Mouse (Mus musculus): ENCODE data around the gene Fgfr2. TPM values are rescaled to one million over a fixed set of nuclear protein-coding genes. Genes with fewer than 3 reads are reported as not detected.
"Not testable (repeated sequence)": the region's sequence is repeated elsewhere in the genome, so short reads cannot be mapped to it uniquely, and the experiment has no call there.

Gene Fgfr2
- polyA plus RNA-seq, 1 experiment from 2014 or later = 137 TPM

DNA sequence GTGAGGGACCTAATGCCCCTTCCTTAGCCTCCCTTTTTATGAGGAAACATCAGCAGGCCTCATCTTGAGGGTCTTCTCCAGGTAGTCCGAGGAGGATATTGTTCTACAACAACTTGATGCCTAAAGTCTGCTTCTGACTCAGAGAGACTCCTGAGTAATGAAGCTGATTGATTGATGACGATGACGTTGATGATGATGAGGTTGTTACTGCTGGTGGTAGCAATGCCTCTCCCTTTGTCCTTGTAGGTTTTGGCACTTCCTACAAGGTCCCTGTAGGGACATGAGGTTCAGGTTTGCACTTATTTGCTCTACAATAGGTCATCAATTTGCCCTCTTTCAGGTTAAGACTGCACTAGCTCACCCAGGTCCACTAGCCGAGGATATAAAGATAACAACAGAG is 2977.9 kb downstream of the Fgfr2 start:
- Histone ChIP-seq H3K4me2 (replicated peaks) (no peak overlapping the region), H3K36me3 (no peaks in the 10 kb centered on the region), H3K27me3 (no peaks in the 10 kb centered on the region), H3K4me3 (replicated peaks) (no peak overlapping the region), H3K9ac (no peak overlapping the region), H3K4me1 (peaks cover 8% of the 10 kb centered on the region), H3K27ac (replicated peaks) (no peak overlapping the region), H3K9me3 (replicated peaks) (no peaks in the 10 kb centered on the region)
- 92% methylated on average over 4 of the region's 4 CpGs for WGBS
- no peak for ATAC-seq (ENCODE audit: insufficient number of reproducible peaks, low FRiP score, low TSS enrichment, low read depth)

DNA sequence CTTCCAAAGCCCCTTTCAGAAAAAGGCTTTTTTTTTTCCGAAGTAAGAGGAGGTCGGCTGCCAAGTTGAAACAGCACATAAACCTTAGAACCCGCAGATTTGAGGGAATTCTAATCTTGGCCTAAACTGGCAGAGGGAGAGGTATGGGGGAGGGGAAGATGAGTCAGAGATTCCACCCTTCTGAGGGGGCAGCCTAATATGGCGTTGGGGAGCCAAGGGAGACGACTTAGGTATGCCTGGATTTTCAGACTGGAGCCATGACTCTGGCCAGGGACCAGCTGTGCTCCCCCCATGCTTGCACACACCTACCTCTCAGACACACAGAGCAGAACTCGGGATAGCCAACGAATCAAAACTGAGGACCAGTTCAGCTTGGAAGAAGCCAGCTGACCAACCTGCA is 2979.8 kb downstream of the Fgfr2 start:
- Histone ChIP-seq H3K27me3 (no peaks in the 10 kb centered on the region), H3K9me3 (replicated peaks) (no peaks in the 10 kb centered on the region), H3K36me3 (no peaks in the 10 kb centered on the region), H3K4me3 (replicated peaks) (no peak overlapping the region), H3K9ac (no peak overlapping the region), H3K4me2 (replicated peaks) (no peak overlapping the region), H3K27ac (replicated peaks) (no peak overlapping the region), H3K4me1 (peaks cover 8% of the 10 kb centered on the region)
- no peak for ATAC-seq (ENCODE audit: insufficient number of reproducible peaks, low FRiP score, low TSS enrichment, low read depth)
- 51% methylated on average over 7 of the region's 7 CpGs for WGBS

DNA sequence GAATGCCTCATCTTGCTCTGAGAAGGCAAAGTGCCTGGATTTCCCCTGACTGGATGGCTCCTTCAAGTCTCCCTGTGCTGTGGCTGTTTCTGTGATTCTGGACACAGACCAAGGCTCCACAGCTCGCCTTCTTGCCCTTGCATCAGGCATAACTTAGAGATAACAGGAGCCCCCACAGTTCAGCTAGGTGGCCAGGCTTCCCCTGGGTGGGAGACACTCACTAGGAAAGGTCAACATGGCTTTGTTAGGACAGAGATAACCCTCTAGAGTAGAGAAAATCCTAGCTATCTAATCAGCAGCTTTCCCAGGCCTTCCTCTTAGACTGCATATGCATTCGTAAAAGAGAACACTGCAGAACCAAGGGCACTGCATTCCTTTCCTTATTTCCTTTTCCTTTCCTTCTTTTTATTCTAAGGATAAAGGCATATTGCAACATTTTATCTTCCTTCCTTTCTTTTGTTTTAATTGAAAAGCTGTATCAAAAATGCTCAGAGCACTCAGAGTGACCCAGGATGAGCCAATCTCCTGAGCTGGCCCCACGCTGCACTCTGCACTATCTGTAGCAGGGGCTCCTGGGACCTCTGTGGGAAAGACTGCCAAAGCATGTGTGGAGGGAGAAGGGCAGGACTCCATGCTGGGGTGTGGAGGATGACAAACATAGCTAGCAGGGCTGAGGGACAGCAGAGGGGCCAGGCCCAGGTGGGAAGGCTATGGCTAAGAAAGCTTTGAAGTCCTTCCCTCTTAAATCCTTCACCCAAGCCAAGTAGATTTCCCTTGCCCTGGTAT is 2981.9 kb downstream of the Fgfr2 start:
- Histone ChIP-seq H3K4me2 (replicated peaks) (no peak overlapping the region), H3K27me3 (no peaks in the 10 kb centered on the region), H3K4me1 (peaks cover 8% of the 10 kb centered on the region), H3K36me3 (no peaks in the 10 kb centered on the region), H3K9me3 (replicated peaks) (no peaks in the 10 kb centered on the region), H3K9ac (no peak overlapping the region), H3K27ac (replicated peaks) (no peak overlapping the region), H3K4me3 (replicated peaks) (no peak overlapping the region)
- 82% methylated on average over 3 of the region's 3 CpGs for WGBS
- no peak for ATAC-seq (ENCODE audit: insufficient number of reproducible peaks, low FRiP score, low TSS enrichment, low read depth)

DNA sequence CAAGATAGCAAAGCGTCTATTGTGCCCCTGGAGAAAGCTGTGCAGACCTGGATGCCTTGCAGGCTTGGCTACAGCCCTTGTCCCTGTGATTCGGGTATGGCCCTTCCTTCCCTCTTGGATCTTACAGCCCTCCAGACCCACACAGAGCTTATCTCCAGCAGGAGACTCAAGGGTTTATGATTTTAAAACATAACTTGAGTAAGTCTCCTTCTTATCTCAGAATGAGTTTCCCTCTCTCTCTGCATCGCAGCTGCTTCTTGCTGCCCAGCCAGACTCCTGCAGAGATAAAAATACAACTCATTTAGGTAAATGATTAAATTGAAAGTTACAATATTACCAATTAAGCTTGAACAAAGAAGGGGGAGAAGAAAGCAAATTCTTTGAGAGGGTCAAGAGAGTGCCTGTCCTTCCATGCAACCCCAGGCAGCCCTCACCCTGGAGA is 2988.2 kb downstream of the Fgfr2 start:
- Histone ChIP-seq H3K27me3 (no peaks in the 10 kb centered on the region), H3K36me3 (no peaks in the 10 kb centered on the region), H3K9me3 (replicated peaks) (no peaks in the 10 kb centered on the region), H3K27ac (replicated peaks) (no peak overlapping the region), H3K9ac (no peak overlapping the region), H3K4me2 (replicated peaks) (no peak overlapping the region), H3K4me3 (replicated peaks) (no peak overlapping the region), H3K4me1 (peaks cover 6% of the 10 kb centered on the region; the same call in 1 of the 2 replicates)
- ATAC-seq (ENCODE audit: insufficient number of reproducible peaks, low FRiP score, low TSS enrichment, low read depth) = no peak
- WGBS = 73% methylated on average over 3 of the region's 3 CpGs

DNA sequence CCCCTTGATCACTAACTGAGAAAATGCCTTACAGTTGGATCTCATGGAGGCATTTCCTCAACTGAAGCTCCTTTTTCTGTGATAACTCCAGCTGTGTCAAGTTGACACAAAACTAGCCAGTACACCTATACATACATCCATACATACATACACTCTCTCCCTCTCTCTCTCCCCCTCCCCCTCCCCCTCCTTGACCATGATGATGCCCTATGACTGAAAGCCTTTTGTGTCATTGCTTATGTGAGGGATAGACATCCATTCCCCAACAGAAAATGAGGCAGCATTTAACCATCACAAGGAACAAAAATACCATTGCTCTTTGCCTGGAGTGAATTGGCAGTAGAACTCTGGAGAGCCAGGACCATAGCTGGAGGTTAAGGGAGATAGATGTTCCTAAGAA is 2988.7 kb downstream of the Fgfr2 start:
- H3K27ac ChIP-seq (replicated peaks); ATAC-seq (ENCODE audit: insufficient number of reproducible peaks, low FRiP score, low TSS enrichment, low read depth): not testable (repeated sequence)

DNA sequence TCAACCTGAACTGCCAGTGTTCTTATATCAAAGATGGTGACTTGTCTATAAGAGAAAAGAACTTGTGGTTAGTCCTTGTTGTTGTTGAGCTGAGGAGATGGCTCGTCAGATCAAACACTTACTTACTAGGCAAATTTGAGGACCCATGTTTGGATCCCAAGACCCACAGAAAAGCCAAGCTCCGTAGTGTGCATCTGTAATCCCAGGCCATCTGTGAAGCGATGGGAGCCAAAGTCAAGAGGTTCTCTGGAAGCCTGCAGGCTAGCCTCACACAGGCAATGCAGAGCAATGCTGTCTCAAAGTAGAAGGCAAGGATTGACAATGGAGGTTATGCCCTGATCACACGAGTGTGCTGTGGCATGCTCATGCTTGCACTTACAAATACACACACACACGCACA is 2992.9 kb downstream of the Fgfr2 start:
- ATAC-seq (ENCODE audit: insufficient number of reproducible peaks, low FRiP score, low TSS enrichment, low read depth) = no peak
- H3K9me3 ChIP-seq (replicated peaks) = no peaks in the 10 kb centered on the region
- H3K36me3 ChIP-seq = no peaks in the 10 kb centered on the region
- WGBS = 76% methylated on average over 5 of the region's 5 CpGs
- H3K27me3 ChIP-seq = no peaks in the 10 kb centered on the region
- no peak overlapping the region for H3K9ac ChIP-seq
- no peak overlapping the region for H3K4me3 ChIP-seq (replicated peaks)
- H3K27ac ChIP-seq (replicated peaks) = no peak overlapping the region
- H3K4me2 ChIP-seq (replicated peaks) = 0 out of 2 replicates have a peak overlapping the region, but pooled peaks have one; percentile 8
- H3K4me1 ChIP-seq = peaks cover 23% of the 10 kb centered on the region

More for the DNA sequence above, 2988.7 kb downstream of the Fgfr2 start:
- H3K36me3 ChIP-seq; H3K4me3 ChIP-seq (replicated peaks); H3K4me2 ChIP-seq (replicated peaks); H3K9me3 ChIP-seq (replicated peaks); H3K27me3 ChIP-seq; H3K9ac ChIP-seq; H3K4me1 ChIP-seq: not testable (repeated sequence)

DNA sequence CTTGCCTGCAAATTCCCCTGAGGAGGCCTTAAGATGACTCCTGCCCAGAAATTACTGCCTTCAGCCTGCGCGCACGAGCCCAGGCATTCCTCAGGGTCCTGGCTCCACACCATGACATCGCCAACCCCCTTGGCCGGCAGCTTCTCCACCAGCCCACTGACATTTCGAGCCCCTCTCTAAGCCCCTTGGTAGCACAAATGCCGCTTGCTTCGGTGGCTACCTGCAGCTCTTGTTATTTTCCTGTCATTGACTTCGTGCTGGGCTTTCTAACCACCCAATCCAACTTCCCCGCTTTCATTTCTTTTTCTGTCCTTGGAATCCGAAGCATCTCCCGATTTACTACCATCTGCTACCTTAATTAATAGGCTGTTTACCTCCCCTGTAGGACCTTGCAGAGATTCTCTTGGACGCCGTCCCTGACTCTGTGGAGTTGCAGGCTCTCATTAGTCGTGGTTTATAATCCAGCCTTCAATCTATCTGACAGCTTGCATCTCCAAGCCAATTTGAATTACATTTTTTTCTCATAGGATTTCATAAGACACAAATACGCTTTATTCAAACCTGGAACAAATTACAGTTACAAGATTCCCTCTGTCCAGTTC is 2993.7 kb downstream of the Fgfr2 start:
- no peaks in the 10 kb centered on the region for H3K27me3 ChIP-seq
- WGBS = 11% methylated on average over 16 of the region's 16 CpGs
- no peak for ATAC-seq (ENCODE audit: insufficient number of reproducible peaks, low FRiP score, low TSS enrichment, low read depth)
- H3K9ac ChIP-seq = no peak overlapping the region
- H3K9me3 ChIP-seq (replicated peaks) = no peaks in the 10 kb centered on the region
- 0 out of 2 replicates have a peak overlapping the region, but pooled peaks have one; percentile 1 for H3K4me3 ChIP-seq (replicated peaks)
- H3K27ac ChIP-seq (replicated peaks) = peak overlapping the region; percentile 30; the same call in 1 of the 2 replicates
- peak overlapping the region; percentile 34 for H3K4me2 ChIP-seq (replicated peaks)
- H3K4me1 ChIP-seq = peaks cover 23% of the 10 kb centered on the region
- H3K36me3 ChIP-seq = no peaks in the 10 kb centered on the region

DNA sequence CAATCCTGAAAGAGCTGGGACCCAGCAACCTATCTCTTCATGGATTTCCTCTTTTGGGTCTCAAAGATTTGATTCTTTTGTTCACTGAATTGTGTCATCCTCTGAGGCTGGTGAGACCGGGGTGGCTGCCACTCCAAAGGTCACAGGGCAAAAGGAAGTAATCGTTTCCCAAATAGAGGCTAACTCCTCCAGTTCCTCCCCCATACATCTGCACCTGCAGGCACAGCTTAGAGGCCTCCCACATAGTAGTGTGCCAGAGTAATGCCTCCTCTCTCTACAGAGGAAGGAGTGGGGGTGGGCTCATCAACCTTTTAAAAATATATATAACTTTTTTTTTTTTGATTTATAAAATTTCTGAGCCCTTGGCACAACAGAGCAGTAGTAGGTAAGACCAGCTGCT is 3001.6 kb downstream of the Fgfr2 start:
- H3K9ac ChIP-seq = no peak overlapping the region
- H3K4me3 ChIP-seq (replicated peaks) = no peak overlapping the region
- no peak for ATAC-seq (ENCODE audit: insufficient number of reproducible peaks, low FRiP score, low TSS enrichment, low read depth)
- H3K27ac ChIP-seq (replicated peaks) = no peak overlapping the region
- no peaks in the 10 kb centered on the region for H3K27me3 ChIP-seq
- H3K9me3 ChIP-seq (replicated peaks) = no peaks in the 10 kb centered on the region
- no peaks in the 10 kb centered on the region for H3K36me3 ChIP-seq
- peaks cover 18% of the 10 kb centered on the region; the same call in 1 of the 2 replicates for H3K4me1 ChIP-seq
- WGBS = 18% methylated on average over 2 of the region's 2 CpGs
- no peak overlapping the region for H3K4me2 ChIP-seq (replicated peaks)

DNA sequence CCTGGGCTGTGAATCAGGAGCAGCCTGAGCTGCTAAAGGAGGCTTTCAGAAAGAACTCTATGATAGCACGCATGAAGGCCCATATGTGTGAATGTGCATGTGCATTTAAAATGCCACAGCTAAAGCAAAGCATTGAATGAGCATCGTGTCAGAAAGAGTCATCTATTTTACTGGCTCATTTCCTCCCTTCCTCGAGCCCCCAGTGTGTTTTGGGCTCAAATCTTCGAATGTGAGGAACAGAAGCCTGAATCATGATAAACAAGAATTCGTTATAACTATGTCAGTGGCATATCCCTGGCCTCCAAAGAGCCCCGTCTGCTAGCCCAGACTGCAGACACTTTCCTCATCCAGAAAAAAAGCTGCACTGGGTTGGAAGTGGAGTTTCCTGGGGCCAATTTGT is 3003.7 kb downstream of the Fgfr2 start:
- H3K4me1 ChIP-seq = peaks cover 18% of the 10 kb centered on the region; the same call in 1 of the 2 replicates
- H3K9me3 ChIP-seq (replicated peaks) = no peaks in the 10 kb centered on the region
- no peak for ATAC-seq (ENCODE audit: insufficient number of reproducible peaks, low FRiP score, low TSS enrichment, low read depth)
- H3K36me3 ChIP-seq = no peaks in the 10 kb centered on the region
- 53% methylated on average over 6 of the region's 6 CpGs for WGBS
- no peaks in the 10 kb centered on the region for H3K27me3 ChIP-seq
- H3K4me3 ChIP-seq (replicated peaks) = no peak overlapping the region
- no peak overlapping the region for H3K4me2 ChIP-seq (replicated peaks)
- no peak overlapping the region for H3K27ac ChIP-seq (replicated peaks)
- H3K9ac ChIP-seq = no peak overlapping the region

DNA sequence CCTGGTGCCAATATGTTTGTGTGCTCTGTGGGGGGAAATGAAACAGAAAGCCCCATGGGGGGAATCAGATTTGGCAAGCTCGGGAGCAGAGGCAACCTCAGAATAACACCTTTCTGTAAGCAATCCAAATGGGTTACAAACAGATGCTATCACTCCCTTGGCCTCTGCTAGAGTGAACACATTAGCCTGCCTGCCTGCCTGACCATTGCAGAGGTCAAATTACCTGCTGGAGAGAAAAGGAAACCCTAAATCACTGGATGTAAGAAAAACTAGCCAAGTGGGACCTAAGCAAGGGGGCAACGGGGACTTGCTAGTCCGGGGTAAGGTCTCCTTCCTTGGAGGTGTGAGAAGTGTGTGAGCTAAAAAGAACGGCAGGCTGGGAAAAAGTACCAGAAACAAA is 3004.4 kb downstream of the Fgfr2 start:
- no peak for ATAC-seq (ENCODE audit: insufficient number of reproducible peaks, low FRiP score, low TSS enrichment, low read depth)
- peaks cover 18% of the 10 kb centered on the region; the same call in 1 of the 2 replicates for H3K4me1 ChIP-seq
- H3K4me2 ChIP-seq (replicated peaks) = no peak overlapping the region
- H3K27me3 ChIP-seq = no peaks in the 10 kb centered on the region
- no peaks in the 10 kb centered on the region for H3K36me3 ChIP-seq
- H3K9ac ChIP-seq = no peak overlapping the region
- H3K9me3 ChIP-seq (replicated peaks) = no peaks in the 10 kb centered on the region
- H3K4me3 ChIP-seq (replicated peaks) = no peak overlapping the region
- H3K27ac ChIP-seq (replicated peaks) = no peak overlapping the region
- 26% methylated on average over 4 of the region's 4 CpGs for WGBS

DNA sequence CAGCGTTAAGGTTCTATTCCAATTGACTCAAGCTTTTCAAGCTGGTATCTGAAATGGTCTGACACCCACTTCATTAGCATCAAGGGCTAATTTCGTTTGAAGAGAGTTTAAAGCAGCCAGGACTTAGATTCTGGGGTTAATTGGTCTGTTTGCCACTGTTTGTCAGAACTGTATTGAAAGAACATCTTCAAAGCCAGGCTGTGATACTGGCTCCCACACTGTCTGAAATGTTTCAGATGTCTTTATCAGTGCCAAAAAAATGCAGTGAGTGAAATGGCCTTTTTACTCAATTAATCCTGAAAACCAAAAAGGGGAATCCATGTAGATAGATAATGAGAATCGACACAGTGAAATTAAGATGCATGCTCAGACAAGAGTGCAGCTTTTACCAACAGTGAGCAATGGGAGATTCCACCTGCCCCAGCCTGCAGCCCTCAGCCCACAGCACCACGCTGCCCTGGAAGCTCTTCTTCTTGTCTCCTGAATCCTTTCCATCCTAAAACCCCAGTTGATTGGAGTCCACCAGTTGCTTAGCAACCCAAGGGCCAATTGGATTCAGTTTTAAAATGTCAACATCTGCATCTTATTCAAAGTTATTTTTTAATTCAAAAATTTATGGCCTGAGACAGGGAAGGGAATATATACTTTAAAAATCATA is 3005.6 kb downstream of the Fgfr2 start:
- peaks cover 18% of the 10 kb centered on the region; the same call in 1 of the 2 replicates for H3K4me1 ChIP-seq
- H3K27me3 ChIP-seq = no peaks in the 10 kb centered on the region
- H3K36me3 ChIP-seq = no peaks in the 10 kb centered on the region
- H3K4me3 ChIP-seq (replicated peaks) = no peak overlapping the region
- H3K9me3 ChIP-seq (replicated peaks) = no peaks in the 10 kb centered on the region
- no peak overlapping the region for H3K4me2 ChIP-seq (replicated peaks)
- no peak for ATAC-seq (ENCODE audit: insufficient number of reproducible peaks, low FRiP score, low TSS enrichment, low read depth)
- WGBS = 22% methylated on average over 4 of the region's 4 CpGs
- no peak overlapping the region for H3K9ac ChIP-seq
- peak overlapping the region; percentile 35; the same call in 1 of the 2 replicates for H3K27ac ChIP-seq (replicated peaks)

Data from embryonic facial prominence, embryonic 15.5 days (tissue).